Mouse (Mus musculus) testis, adult 2 months (tissue): ENCODE results near the gene Mvd.

Experiments used
- CTCF ChIP-seq: fragments of 200-500 bp; IDR thresholded peaks from 2 replicates; pipeline ENCODE4 v1.5.1; 2012; ENCODE audit warnings: low read depth, mild to moderate bottlenecking, inconsistent platforms, low read length, moderate library complexity; ENCODE audit not compliant: control insufficient read depth, insufficient read depth, insufficient replicate concordance
- POLR2A ChIP-seq: fragments of 200-500 bp; IDR thresholded peaks from 2 replicates; pipeline ENCODE4 v1.6.1; 2012; ENCODE audit warnings: low read depth, mild to moderate bottlenecking, inconsistent platforms, low read length, moderate library complexity; ENCODE audit not compliant: control insufficient read depth

GRCm38 (mm10) chr8:122433269-122433905 lies 9.8 kb downstream of the Mvd start:
- TF ChIP-seq POLR2A (no peak), CTCF (no peak)
